Mouse (Mus musculus) lung, postnatal 0 days (tissue): ENCODE measurements around the gene Ercc8.

Experiments used
- CTCF ChIP-seq: IDR thresholded peaks from 2 replicates; pipeline ENCODE4 v1.5.1; 2016; ENCODE audit warnings: antibody characterized with exemption, mild to moderate bottlenecking
- EP300 ChIP-seq: IDR thresholded peaks from 2 replicates; pipeline ENCODE4 v1.6.1; 2016; ENCODE audit warnings: antibody characterized with exemption, mild to moderate bottlenecking, control low read depth

GRCm38 (mm10) chr13:108164621-108165020 lies 6.1 kb downstream of the Ercc8 start:
- no peak for TF ChIP-seq CTCF
- TF ChIP-seq EP300 = no peak
